Mouse (Mus musculus) lung, embryonic 15.5 days (tissue): Measurements from ENCODE around the gene Gzma. TPM values are rescaled to one million over a fixed set of nuclear protein-coding genes. Genes with fewer than 3 reads are reported as not detected.
A peak's percentile ranks its signal among the peaks of the same experiment; 100 is the strongest.

Experiments used
- ATAC-seq: fragments of 200-750 bp; cut with Nextera tagmentation; 2 replicates; pipeline ENCODE4 v1.8.0; 2017; ENCODE audit warnings: moderate number of reproducible peaks, borderline replicate concordance; ENCODE audit not compliant: low FRiP score, low TSS enrichment; ENCODE audit errors: extremely low read depth
- H3K27ac ChIP-seq: fragments of 300-500 bp; sonication (generic); 2 replicates; pipeline ENCODE4 v1.5.1; 2015; ENCODE audit warnings: moderate library complexity, mild to moderate bottlenecking, inconsistent platforms
- H3K27me3 ChIP-seq: fragments of 300-500 bp; sonication (generic); 2 replicates; pipeline ENCODE4 v1.6.1; 2015; ENCODE audit warnings: inconsistent platforms
- H3K36me3 ChIP-seq: fragments of 300-500 bp; sonication (generic); 2 replicates; pipeline ENCODE4 v1.6.1; 2015; ENCODE audit warnings: inconsistent platforms
- H3K4me1 ChIP-seq: fragments of 300-500 bp; sonication (generic); 2 replicates; pipeline ENCODE4 v1.6.1; 2015; ENCODE audit warnings: inconsistent platforms
- H3K4me2 ChIP-seq: fragments of 300-500 bp; sonication (generic); 2 replicates; pipeline ENCODE4 v1.6.1; 2015; ENCODE audit warnings: inconsistent platforms, mild to moderate bottlenecking, moderate library complexity
- H3K4me3 ChIP-seq: fragments of 300-500 bp; sonication (generic); 2 replicates; pipeline ENCODE4 v1.5.1; 2015; ENCODE audit warnings: mild to moderate bottlenecking, inconsistent platforms
- H3K9ac ChIP-seq: fragments of 300-500 bp; sonication (generic); 2 replicates; pipeline ENCODE4 v1.6.1; 2015; ENCODE audit warnings: inconsistent platforms
- H3K9me3 ChIP-seq: fragments of 300-500 bp; sonication (generic); 2 replicates; pipeline ENCODE4 v1.6.1; 2016; ENCODE audit warnings: inconsistent platforms
- WGBS: fragments of 180-500 bp; shearing (Covaris S2); methylation state at CpG from one replicate; pipeline ENCODE4 v1.1.7; 2015; 5-methylcytosine and 5-hydroxymethylcytosine counted together
- polyA plus RNA-seq: library from polyadenylated mRNA; unstranded; fragments of >200 nt; fragmentation: Nextera tagmentation; extraction: Ambion mirVana; gene quantifications from 2 replicates; pipeline ENCODE4 v1.2.1, GENCODE M21; 2015

The Gzma gene
- polyA plus RNA-seq, 1 experiment from 2014 or later = 18.9 TPM

DNA sequence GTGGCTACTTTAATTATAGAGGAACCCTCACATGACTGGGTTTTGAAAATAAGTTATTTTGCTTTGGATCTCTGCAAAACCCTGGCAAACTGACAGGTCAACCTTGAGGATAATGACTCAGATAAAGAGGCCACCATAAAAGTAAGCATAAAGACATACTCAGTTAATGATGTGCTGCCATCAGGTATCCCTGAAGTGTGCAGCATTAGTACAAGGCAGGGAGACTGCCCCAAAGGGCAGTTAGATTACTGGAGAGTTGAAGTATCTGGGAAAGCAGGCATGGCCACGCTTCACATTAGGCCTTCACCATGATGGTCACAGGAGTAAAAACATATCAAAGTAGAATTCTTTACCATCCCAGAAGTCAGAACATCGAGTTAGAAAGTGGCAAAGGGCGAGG, 55.9 kb downstream of the Gzma start:
- peaks cover 11% of the 10 kb centered on the region; the same call in 1 of the 2 replicates for H3K4me1 ChIP-seq
- no peak overlapping the region for H3K27ac ChIP-seq
- no peaks in the 10 kb centered on the region for H3K9me3 ChIP-seq
- H3K4me3 ChIP-seq = peak overlapping the region; percentile 61
- peak overlapping the region; percentile 67; the same call in 1 of the 2 replicates for H3K9ac ChIP-seq
- peaks cover 17% of the 10 kb centered on the region for H3K36me3 ChIP-seq
- peak overlapping the region; percentile 58 for H3K4me2 ChIP-seq
- ATAC-seq = no peak
- no peaks in the 10 kb centered on the region for H3K27me3 ChIP-seq
- WGBS = 19% methylated on average over 3 of the region's 3 CpGs

Other genes with a start within 250 kb of the Gzma start
- gene Mtrex, start 173.6 kb downstream of the Gzma start, polyA plus RNA-seq = 63.6 and 70.5 TPM in 2 replicates
- gene Dhx29, start 173.5 kb downstream of the Gzma start, polyA plus RNA-seq = 22.1 and 25.4 TPM in 2 replicates
- 12.3 and 13.5 TPM in 2 replicates for gene Ccno, start 113.2 kb downstream of the Gzma start, polyA plus RNA-seq
- 6.3 and 6.9 TPM in 2 replicates for gene Mcidas, start 107.1 kb downstream of the Gzma start, polyA plus RNA-seq
- 2.1 and 2.8 TPM in 2 replicates for gene Cdc20b, start 65.9 kb downstream of the Gzma start, polyA plus RNA-seq
- gene Gpx8, start 54.6 kb downstream of the Gzma start, polyA plus RNA-seq = 175 TPM in 2 replicates
- gene Esm1, start 108.7 kb upstream of the Gzma start, polyA plus RNA-seq = 1.2 and 1.9 TPM in 2 replicates
- not detected in 2 replicates for gene Gzmk, start 124.9 kb upstream of the Gzma start, polyA plus RNA-seq
- gene BC067074, start 192.2 kb upstream of the Gzma start, polyA plus RNA-seq = 6.1 and 6.7 TPM in 2 replicates